Mouse (Mus musculus): ENCODE measurements around the gene Nprl3. TPM values are rescaled to one million over a fixed set of nuclear protein-coding genes. Genes with fewer than 3 reads are reported as not detected.
A peak's percentile ranks its signal among the peaks of the same experiment; 100 is the strongest.

The Nprl3 gene
- polyA plus RNA-seq, 1 experiment from 2014 or later: 38.6 TPM

DNA sequence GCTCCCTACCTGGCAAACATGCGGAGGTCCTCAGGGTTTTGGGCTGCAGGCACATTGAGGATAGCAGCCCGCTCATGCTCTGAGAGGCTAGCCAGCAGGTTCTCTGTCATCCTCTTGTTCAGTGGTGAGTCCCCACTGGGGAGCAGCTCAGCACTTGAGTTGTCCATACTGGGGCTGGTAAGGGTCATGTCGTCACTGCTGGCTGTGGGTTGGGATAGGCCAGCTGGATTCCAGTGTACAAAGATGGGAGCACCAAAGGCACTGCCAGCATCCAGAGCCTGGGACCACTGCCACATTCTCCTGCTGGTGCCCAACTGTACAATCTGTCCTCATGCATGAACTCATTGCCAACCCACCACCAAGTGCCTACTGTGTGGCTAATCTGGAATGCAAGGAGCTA lies 33.6 kb downstream of the Nprl3 start:
- ATAC-seq (ENCODE audit: insufficient number of reproducible peaks, low FRiP score): no peak
- Histone ChIP-seq H3K27ac (ENCODE audit: poor library complexity, severe bottlenecking) (no peak overlapping the region), H3K9me3 (replicated peaks) (no peaks in the 10 kb centered on the region), H3K27me3 (replicated peaks) (no peaks in the 10 kb centered on the region), H3K4me3 (no peak overlapping the region), H3K36me3 (peaks cover 68% of the 10 kb centered on the region), H3K9ac (no peak overlapping the region), H3K4me2 (no peak overlapping the region), H3K4me1 (replicated peaks) (peaks cover 17% of the 10 kb centered on the region; the same call in 1 of the 2 replicates)
- WGBS: 87% methylated on average over 3 of the region's 3 CpGs

DNA sequence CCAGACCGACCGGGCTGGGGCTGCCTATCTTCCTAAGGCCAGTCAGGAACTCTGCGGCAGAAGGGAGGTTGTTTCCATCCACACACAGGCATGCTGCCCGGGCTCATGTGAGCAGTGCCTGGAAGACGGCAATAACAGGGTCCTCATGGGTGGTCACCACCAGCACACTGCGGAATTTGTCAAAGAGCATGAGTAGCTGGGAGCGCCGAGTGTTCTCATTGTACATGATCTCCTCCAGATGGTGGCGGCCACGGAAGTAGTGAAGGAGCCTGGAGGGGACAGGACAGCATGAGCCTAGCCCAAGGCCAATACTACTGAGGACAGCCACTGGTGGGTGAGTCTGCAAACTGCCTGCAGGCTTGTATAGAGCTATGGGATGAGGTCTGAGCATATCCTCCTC lies 34.7 kb downstream of the Nprl3 start:
- Histone ChIP-seq H3K4me1 (replicated peaks) (peaks cover 16% of the 10 kb centered on the region; the same call in 1 of the 2 replicates), H3K4me3 (no peak overlapping the region), H3K36me3 (peaks cover 74% of the 10 kb centered on the region), H3K9ac (no peak overlapping the region), H3K27me3 (replicated peaks) (no peaks in the 10 kb centered on the region), H3K27ac (ENCODE audit: poor library complexity, severe bottlenecking) (no peak overlapping the region), H3K4me2 (no peak overlapping the region), H3K9me3 (replicated peaks) (no peaks in the 10 kb centered on the region)
- ATAC-seq (ENCODE audit: insufficient number of reproducible peaks, low FRiP score): no peak
- WGBS: 84% methylated on average over 10 of the region's 10 CpGs

DNA sequence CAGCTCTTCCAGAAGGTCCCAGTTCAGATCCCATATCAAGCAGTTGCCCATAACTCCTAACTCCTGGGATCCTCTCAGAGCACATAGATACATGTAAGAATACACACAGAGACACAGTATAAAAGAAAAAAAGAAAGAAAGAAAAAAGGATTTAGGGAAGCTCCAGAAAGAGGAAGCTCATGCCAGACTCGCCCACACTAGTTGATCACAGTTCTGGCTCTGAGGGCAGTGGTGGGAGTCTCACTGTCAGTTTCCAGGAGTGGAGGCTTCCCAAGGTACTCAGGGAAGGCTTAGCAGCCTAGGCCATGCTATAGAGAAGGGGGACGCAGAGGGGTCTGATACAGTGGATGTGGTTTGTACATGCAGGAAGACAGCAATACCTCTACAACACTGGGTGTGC lies 36.4 kb downstream of the Nprl3 start:
- ATAC-seq (ENCODE audit: insufficient number of reproducible peaks, low FRiP score): no peak
- H3K4me3 ChIP-seq: no peak overlapping the region
- 84% methylated on average over 2 of the region's 2 CpGs for WGBS
- peaks cover 70% of the 10 kb centered on the region for H3K36me3 ChIP-seq
- H3K4me2 ChIP-seq: no peak overlapping the region
- no peak overlapping the region for H3K9ac ChIP-seq
- H3K27me3 ChIP-seq (replicated peaks): no peaks in the 10 kb centered on the region
- H3K4me1 ChIP-seq (replicated peaks): peaks cover 19% of the 10 kb centered on the region
- no peak overlapping the region for H3K27ac ChIP-seq (ENCODE audit: poor library complexity, severe bottlenecking)
- H3K9me3 ChIP-seq (replicated peaks): no peaks in the 10 kb centered on the region

DNA sequence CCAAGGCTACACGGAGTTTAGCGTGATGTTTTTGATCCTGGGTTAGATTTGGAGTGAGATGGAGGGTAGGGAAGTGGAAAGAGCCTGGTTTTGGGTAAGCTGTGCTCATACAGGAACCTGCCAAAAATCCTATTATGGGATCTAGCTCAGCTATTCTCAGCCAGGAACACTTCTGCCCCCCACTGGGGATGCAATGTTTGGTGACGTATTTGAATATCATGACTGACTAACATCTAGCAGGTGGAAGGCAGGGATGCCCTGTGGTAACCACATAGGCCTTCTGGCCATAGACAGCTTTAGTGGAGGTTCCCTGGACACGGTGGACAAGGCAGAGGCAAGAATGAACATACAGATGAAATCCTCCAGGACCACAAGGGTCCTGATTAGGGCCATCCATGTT lies 37.3 kb downstream of the Nprl3 start:
- Histone ChIP-seq H3K36me3 (peaks cover 70% of the 10 kb centered on the region), H3K9me3 (replicated peaks) (no peaks in the 10 kb centered on the region), H3K9ac (no peak overlapping the region), H3K27ac (ENCODE audit: poor library complexity, severe bottlenecking) (no peak overlapping the region), H3K27me3 (replicated peaks) (no peaks in the 10 kb centered on the region), H3K4me3 (no peak overlapping the region), H3K4me1 (replicated peaks) (peaks cover 20% of the 10 kb centered on the region), H3K4me2 (no peak overlapping the region)
- no peak for ATAC-seq (ENCODE audit: insufficient number of reproducible peaks, low FRiP score)
- WGBS: 82% methylated on average over 4 of the region's 4 CpGs

DNA sequence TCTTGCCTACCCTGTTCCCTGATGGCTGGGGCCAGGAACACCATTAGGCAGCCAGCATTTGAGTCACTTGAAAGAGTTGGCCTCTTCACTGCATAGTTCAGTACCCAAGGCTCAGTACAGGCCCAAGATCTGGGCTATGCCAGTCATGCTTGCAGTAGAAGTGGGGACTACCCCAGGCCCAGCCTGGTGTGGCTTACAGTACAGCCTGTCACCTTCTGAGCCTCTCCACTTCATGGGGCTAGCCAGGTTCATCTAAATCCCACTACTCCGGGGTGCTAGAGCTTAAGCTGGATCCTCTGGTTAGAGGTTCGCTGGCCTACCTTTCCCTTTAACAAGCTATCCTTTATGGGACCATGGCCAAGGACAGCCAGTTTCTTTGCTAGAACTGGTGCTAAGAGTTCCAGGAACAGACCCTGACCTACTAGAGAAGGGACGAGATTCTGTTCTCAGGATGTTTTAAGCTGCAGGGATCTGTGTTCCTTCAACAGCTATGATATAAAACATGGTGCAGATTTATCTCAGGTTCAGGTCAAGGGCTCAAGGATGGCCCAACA lies 39.1 kb downstream of the Nprl3 start:
- Histone ChIP-seq H3K4me1 (replicated peaks) (peaks cover 37% of the 10 kb centered on the region), H3K27me3 (replicated peaks) (no peaks in the 10 kb centered on the region), H3K4me3 (no peak overlapping the region), H3K27ac (ENCODE audit: poor library complexity, severe bottlenecking) (no peak overlapping the region), H3K36me3 (peaks cover 53% of the 10 kb centered on the region), H3K4me2 (no peak overlapping the region), H3K9me3 (replicated peaks) (no peaks in the 10 kb centered on the region), H3K9ac (no peak overlapping the region)
- no peak for ATAC-seq (ENCODE audit: insufficient number of reproducible peaks, low FRiP score)
- 88% methylated on average over 3 of the region's 3 CpGs for WGBS

DNA sequence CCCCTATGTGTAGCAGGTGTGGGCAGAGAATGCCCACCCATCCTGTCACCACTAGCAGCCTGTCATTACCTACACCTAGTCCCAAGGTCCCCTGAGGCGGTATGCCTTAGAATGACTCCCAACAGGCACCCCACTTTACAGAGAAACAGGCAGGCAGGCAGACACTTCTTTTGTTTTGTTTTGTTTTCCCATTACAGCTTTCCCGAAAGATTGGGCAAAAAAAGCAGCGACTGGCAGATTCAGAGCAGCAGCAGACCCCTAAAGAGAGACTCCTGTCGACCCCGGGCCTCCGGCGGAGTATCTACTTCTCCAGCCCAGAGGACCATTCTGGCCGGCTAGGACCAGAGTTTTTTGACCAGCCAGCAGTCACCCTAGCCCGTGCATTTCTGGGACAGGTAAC lies 40.0 kb downstream of the Nprl3 start:
- no peak overlapping the region for H3K9ac ChIP-seq
- peaks cover 45% of the 10 kb centered on the region for H3K36me3 ChIP-seq
- no peaks in the 10 kb centered on the region for H3K9me3 ChIP-seq (replicated peaks)

DNA sequence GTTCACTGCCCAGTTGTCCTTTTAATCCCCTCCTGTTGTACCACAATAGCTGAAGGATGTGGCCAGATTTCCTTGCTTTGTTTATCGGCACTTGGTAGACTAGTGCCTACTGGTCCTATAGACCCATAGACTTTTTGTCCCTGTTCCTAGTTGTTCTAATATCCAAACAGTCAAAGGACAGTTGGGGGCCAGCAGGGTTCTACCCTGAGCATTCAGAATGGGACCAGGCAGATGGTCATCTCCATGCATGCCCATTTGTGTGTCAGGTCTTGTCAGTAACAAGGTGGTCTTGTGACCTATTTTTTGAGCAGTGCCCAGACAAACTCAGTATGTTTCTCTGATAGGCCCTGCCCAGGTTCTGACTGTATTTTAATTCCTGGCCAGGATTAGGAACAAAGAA lies 40.5 kb downstream of the Nprl3 start:
- Histone ChIP-seq H3K4me3 (peak overlapping the region; percentile 72), H3K4me2 (peak overlapping the region; percentile 82), H3K9me3 (replicated peaks) (no peaks in the 10 kb centered on the region), H3K27ac (ENCODE audit: poor library complexity, severe bottlenecking) (peak overlapping the region; percentile 88; the same call in 1 of the 2 replicates), H3K9ac (peak overlapping the region; percentile 88), H3K36me3 (peaks cover 40% of the 10 kb centered on the region), H3K4me1 (replicated peaks) (peaks cover 50% of the 10 kb centered on the region), H3K27me3 (replicated peaks) (no peaks in the 10 kb centered on the region)
- no peak for ATAC-seq (ENCODE audit: insufficient number of reproducible peaks, low FRiP score)
- WGBS: 28% methylated on average over 1 of the region's 1 CpGs

More for the DNA sequence above, 40.0 kb downstream of the Nprl3 start:
- no peak overlapping the region for H3K27ac ChIP-seq (ENCODE audit: poor library complexity, severe bottlenecking)
- no peak overlapping the region for H3K4me3 ChIP-seq
- H3K27me3 ChIP-seq (replicated peaks): no peaks in the 10 kb centered on the region
- no peak for ATAC-seq (ENCODE audit: insufficient number of reproducible peaks, low FRiP score)
- 83% methylated on average over 9 of the region's 9 CpGs for WGBS
- H3K4me1 ChIP-seq (replicated peaks): peaks cover 45% of the 10 kb centered on the region
- H3K4me2 ChIP-seq: peak overlapping the region; percentile 82; the same call in 1 of the 2 replicates

DNA sequence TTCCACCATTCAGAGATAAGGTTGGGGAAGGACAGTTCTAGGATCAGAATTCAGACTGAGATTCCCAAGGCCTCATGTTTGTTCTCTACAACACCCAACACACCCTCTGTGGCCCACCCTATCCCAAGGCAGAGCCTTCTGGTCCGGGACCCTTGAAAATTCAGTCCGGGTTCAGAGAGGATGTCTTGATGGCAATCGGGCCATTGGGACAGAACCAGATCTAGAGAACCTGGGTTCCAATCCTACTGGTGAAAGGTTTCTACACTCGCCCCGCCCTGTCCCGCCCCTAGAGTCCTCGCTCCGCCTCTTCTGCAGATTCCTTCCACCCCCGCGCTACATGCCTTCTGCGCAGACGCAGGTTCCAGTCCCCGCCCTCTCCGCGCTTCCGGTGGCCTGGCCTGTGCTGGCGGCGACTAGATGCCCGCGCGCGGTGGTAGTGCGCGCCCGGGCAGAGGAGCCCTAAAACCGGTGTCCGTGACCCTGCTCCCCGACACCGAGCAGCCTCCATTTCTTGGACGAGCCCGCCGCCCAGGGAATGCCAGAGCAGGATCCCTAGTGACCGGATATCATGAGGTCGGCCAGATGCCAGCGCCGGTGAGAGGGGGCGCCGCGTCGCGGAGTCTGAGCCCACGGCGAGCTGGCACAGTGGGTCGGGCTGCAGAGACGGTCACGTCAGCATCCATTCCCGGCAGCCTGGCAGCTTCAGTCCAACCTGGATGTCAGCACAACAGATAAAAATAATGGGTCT lies 41.2 kb downstream of the Nprl3 start, which contains the start of gene Mpg:
Gene Mpg (plus strand): TSS at position 382 of the 748 bp plus-strand sequence.
- Histone ChIP-seq H3K4me3 (peak within 1 kb of the TSS; percentile 72), H3K4me2 (peak within 1 kb of the TSS; percentile 82), H3K27ac (ENCODE audit: poor library complexity, severe bottlenecking) (peak within 1 kb of the TSS; percentile 88), H3K9ac (peak within 1 kb of the TSS; percentile 88), H3K9me3 (replicated peaks) (no peaks in the 10 kb centered on the region), H3K4me1 (replicated peaks) (peaks cover 50% of the 10 kb centered on the region), H3K36me3 (peaks cover 32% of the 10 kb centered on the region), H3K27me3 (replicated peaks) (no peaks in the 10 kb centered on the region)
- WGBS: 3% methylated on average over 47 of the region's 47 CpGs
- peak; percentile 80 for ATAC-seq (ENCODE audit: insufficient number of reproducible peaks, low FRiP score)

DNA sequence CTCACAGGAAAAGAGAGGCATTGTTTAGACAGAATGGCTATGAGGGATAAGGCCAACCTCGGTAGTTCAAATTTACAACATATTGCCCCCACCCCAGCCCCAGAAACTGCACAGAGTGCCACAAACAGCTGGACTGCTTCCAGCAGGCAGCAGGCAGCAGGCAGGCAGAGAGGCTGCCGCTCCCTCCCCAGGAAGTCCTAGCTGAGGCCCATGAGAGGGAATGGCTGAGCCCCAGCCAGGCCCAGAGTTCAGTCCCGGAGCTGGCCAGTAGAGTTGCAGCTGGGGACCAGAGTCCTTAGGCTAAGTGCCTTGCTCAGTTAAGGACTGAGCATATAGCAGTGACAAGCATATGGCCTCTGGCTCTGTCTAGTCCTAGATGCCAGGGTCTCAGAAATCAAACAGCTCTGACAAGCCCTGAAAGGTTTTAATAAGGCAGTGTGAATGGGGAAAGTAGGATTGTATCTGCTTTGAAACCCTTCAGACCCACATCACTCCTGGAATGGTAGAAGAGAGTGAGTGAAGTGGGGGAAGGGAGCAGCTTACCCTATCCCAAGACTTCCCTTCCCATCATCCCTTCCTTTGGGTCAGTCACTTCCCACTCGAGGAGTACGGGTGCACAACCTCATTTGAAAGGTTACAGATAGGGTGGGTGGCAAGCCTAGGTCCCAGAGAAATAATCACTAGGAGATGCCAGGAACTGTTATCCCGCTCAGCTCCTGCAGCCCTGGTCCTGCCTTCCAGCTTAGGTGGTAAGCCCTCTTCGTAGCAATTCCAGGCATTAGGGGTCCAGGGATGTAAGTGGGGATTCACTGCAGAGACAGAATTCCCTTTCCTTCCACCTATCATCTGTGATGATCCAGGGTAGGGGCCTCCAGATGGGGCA lies 42.0 kb downstream of the Nprl3 start:
- no peaks in the 10 kb centered on the region for H3K27me3 ChIP-seq (replicated peaks)
- 46% methylated on average over 7 of the region's 7 CpGs for WGBS

DNA sequence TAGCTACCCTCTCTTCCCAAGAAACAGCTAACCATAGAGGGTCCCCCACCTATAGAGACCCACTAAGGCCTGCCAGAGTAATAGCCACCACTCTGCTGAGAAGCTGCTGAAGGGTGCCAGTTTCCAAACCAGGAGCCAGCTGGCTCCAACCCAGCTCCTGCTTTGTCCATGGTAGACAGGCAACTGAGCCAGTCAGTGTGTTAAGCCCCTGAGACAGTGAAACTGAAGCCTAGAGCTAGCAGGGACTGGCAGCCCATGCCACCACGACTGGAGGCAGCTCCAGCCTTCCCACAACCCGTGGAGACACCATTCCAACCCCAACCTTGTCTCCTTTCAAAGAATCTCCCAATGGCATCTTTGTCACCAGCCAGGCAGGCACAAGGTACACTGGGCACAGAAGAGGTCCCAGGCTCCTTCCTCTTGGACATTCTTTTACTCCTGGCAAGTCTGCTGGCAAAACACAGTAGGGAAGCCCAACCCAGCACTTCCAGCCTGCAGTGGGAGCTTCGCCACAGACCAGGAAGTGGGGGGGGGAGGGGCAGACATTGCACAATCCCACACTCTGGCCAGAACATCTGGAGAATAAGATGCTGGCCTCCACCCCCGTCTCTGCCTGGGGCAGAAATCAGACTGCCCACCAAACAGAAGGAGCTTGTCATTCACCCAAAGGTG lies 42.9 kb downstream of the Nprl3 start:
- H3K4me3 ChIP-seq: no peak overlapping the region
- peak; percentile 40; the same call in 1 of the 2 replicates for ATAC-seq (ENCODE audit: insufficient number of reproducible peaks, low FRiP score)
- H3K4me1 ChIP-seq (replicated peaks): peaks cover 65% of the 10 kb centered on the region
- H3K36me3 ChIP-seq: peaks cover 15% of the 10 kb centered on the region
- H3K4me2 ChIP-seq: peak overlapping the region; percentile 22; the same call in 1 of the 2 replicates
- H3K9me3 ChIP-seq (replicated peaks): no peaks in the 10 kb centered on the region
- 23% methylated on average over 4 of the region's 4 CpGs for WGBS
- peak overlapping the region; percentile 88 for H3K27ac ChIP-seq (ENCODE audit: poor library complexity, severe bottlenecking)
- H3K9ac ChIP-seq: no peak overlapping the region
- no peaks in the 10 kb centered on the region for H3K27me3 ChIP-seq (replicated peaks)

More for the DNA sequence above, 42.0 kb downstream of the Nprl3 start:
- Histone ChIP-seq H3K4me3 (no peak overlapping the region), H3K27ac (ENCODE audit: poor library complexity, severe bottlenecking) (peak overlapping the region; percentile 88), H3K9me3 (replicated peaks) (no peaks in the 10 kb centered on the region), H3K36me3 (peaks cover 24% of the 10 kb centered on the region), H3K9ac (peak overlapping the region; percentile 34; the same call in 1 of the 2 replicates), H3K4me1 (replicated peaks) (peaks cover 56% of the 10 kb centered on the region), H3K4me2 (peak overlapping the region; percentile 22; the same call in 1 of the 2 replicates)
- no peak for ATAC-seq (ENCODE audit: insufficient number of reproducible peaks, low FRiP score)
